Mouse (Mus musculus) spleen, adult 12 weeks (tissue): ENCODE data around the gene Gm20809.
"Not testable (repeated sequence)": the region's sequence is repeated elsewhere in the genome, so short reads cannot be mapped to it uniquely, and the experiment has no call there.

Source experiments
- DNase-seq: peaks from one replicate; pipeline ENCODE4 v3.0.0; 2022; ENCODE audit warnings: low spot score

Gene Gm20809

DNA sequence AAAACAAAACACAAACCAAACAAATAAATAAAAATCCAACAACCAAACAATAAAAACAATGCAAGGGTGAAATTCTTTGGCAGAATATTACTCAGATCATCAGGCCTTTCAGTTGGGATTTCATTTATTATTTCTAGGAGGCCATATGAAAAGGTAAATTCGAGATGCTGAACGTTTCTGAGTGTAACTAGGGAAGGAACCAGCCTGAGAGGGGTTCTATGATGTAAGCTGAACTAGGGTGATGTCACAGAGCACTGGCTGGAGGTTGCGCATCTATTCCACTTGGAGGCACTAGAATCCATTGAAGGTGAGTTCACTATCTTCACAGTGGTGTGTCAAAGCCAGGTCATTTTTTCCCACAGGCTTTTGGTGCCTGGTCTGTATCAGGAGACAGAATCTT, at the start of gene Gm20809:
Gene Gm20809, plus strand, starts transcription at position 301 of the 400 bp plus-strand sequence.
- DNase-seq: not testable (repeated sequence)
